Mouse (Mus musculus): ENCODE data around the gene Gucd1. TPM values are rescaled to one million over a fixed set of nuclear protein-coding genes. Genes with fewer than 3 reads are reported as not detected.
"Not testable (repeated sequence)": the region's sequence is repeated elsewhere in the genome, so short reads cannot be mapped to it uniquely, and the experiment has no call there.

Gucd1 gene
- polyA plus RNA-seq, 1 experiment from 2014 or later: 23.9 TPM

- ATAC-seq (ENCODE audit: low FRiP score) (no peak), DNase-seq (ENCODE audit: low spot score) (no peak)
These were observed 4.3 kb downstream of the Gucd1 start for GRCm38 (mm10) chr10:75513306-75514067.

GRCm38 (mm10) chr10:75512796-75513195 lies 5.0 kb downstream of the Gucd1 start:
- no peaks in the 10 kb centered on the region for H3K9me3 ChIP-seq (ENCODE audit: control insufficient read depth, low read length)
- H3K4me3 ChIP-seq (replicated peaks; ENCODE audit: low read length): no peak overlapping the region
- ATAC-seq (ENCODE audit: low FRiP score) (no peak), DNase-seq (ENCODE audit: low spot score) (no peak)
- peaks cover 43% of the 10 kb centered on the region for H3K36me3 ChIP-seq (replicated peaks; ENCODE audit: control insufficient read depth, insufficient read depth)
- peaks cover 11% of the 10 kb centered on the region for H3K4me1 ChIP-seq (replicated peaks; ENCODE audit: control insufficient read depth, insufficient read depth, low read length)
- H3K27ac ChIP-seq: no peak overlapping the region
- H3K9ac ChIP-seq: no peak overlapping the region
- H3K27me3 ChIP-seq (ENCODE audit: control insufficient read depth, insufficient read depth, low read length): no peaks in the 10 kb centered on the region
- WGBS: 90% methylated on average over 7 of the region's 7 CpGs
- H3K4me2 ChIP-seq (replicated peaks): no peak overlapping the region

More at GRCm38 (mm10) chr10:75513306-75514067, 4.3 kb downstream of the Gucd1 start:
- Histone ChIP-seq H3K27ac (no peak overlapping the region), H3K4me1 (replicated peaks; ENCODE audit: control insufficient read depth, insufficient read depth, low read length) (peaks cover 14% of the 10 kb centered on the region), H3K36me3 (replicated peaks; ENCODE audit: control insufficient read depth, insufficient read depth) (peaks cover 36% of the 10 kb centered on the region), H3K4me3 (replicated peaks; ENCODE audit: low read length) (no peak overlapping the region), H3K9me3 (ENCODE audit: control insufficient read depth, low read length) (no peaks in the 10 kb centered on the region), H3K4me2 (replicated peaks) (no peak overlapping the region), H3K9ac (no peak overlapping the region), H3K27me3 (ENCODE audit: control insufficient read depth, insufficient read depth, low read length) (no peaks in the 10 kb centered on the region)
- WGBS: 97% methylated on average over 8 of the region's 8 CpGs

GRCm38 (mm10) chr10:75511897-75512296 lies 5.9 kb downstream of the Gucd1 start:
- DNase-seq (ENCODE audit: low spot score): no peak
- WGBS: 97% methylated on average over 7 of the region's 7 CpGs
- peaks cover 52% of the 10 kb centered on the region for H3K36me3 ChIP-seq (replicated peaks; ENCODE audit: control insufficient read depth, insufficient read depth)
- no peaks in the 10 kb centered on the region for H3K9me3 ChIP-seq (ENCODE audit: control insufficient read depth, low read length)
- no peak overlapping the region for H3K27ac ChIP-seq
- no peak overlapping the region for H3K9ac ChIP-seq
- H3K4me1 ChIP-seq (replicated peaks; ENCODE audit: control insufficient read depth, insufficient read depth, low read length): peaks cover 11% of the 10 kb centered on the region
- H3K4me3 ChIP-seq (replicated peaks; ENCODE audit: low read length): no peak overlapping the region
- no peak for ATAC-seq (ENCODE audit: low FRiP score)
- no peaks in the 10 kb centered on the region for H3K27me3 ChIP-seq (ENCODE audit: control insufficient read depth, insufficient read depth, low read length)
- no peak overlapping the region for H3K4me2 ChIP-seq (replicated peaks)

- Histone ChIP-seq H3K4me1 (replicated peaks; ENCODE audit: control insufficient read depth, insufficient read depth, low read length) (peaks cover 5% of the 10 kb centered on the region), H3K9ac (no peak overlapping the region), H3K4me3 (replicated peaks; ENCODE audit: low read length) (no peak overlapping the region), H3K4me2 (replicated peaks) (no peak overlapping the region), H3K9me3 (ENCODE audit: control insufficient read depth, low read length) (no peaks in the 10 kb centered on the region), H3K36me3 (replicated peaks; ENCODE audit: control insufficient read depth, insufficient read depth) (peaks cover 58% of the 10 kb centered on the region), H3K27ac (no peak overlapping the region), H3K27me3 (ENCODE audit: control insufficient read depth, insufficient read depth, low read length) (no peaks in the 10 kb centered on the region)
- WGBS: 92% methylated on average over 9 of the region's 9 CpGs
- ATAC-seq (ENCODE audit: low FRiP score): no peak
- DNase-seq (ENCODE audit: low spot score): no peak
These were observed 6.7 kb downstream of the Gucd1 start for GRCm38 (mm10) chr10:75511060-75511459.

GRCm38 (mm10) chr10:75510446-75510845 lies 7.3 kb downstream of the Gucd1 start:
- DNase-seq (ENCODE audit: low spot score) (no peak), ATAC-seq (ENCODE audit: low FRiP score) (no peak)
- WGBS: 95% methylated on average over 7 of the region's 7 CpGs
- Histone ChIP-seq H3K4me1 (replicated peaks; ENCODE audit: control insufficient read depth, insufficient read depth, low read length) (no peaks in the 10 kb centered on the region), H3K4me2 (replicated peaks) (no peak overlapping the region), H3K9me3 (ENCODE audit: control insufficient read depth, low read length) (no peaks in the 10 kb centered on the region), H3K36me3 (replicated peaks; ENCODE audit: control insufficient read depth, insufficient read depth) (peaks cover 58% of the 10 kb centered on the region), H3K27me3 (ENCODE audit: control insufficient read depth, insufficient read depth, low read length) (no peaks in the 10 kb centered on the region), H3K27ac (no peak overlapping the region), H3K9ac (no peak overlapping the region), H3K4me3 (replicated peaks; ENCODE audit: low read length) (no peak overlapping the region)

GRCm38 (mm10) chr10:75505928-75506327 lies 11.8 kb downstream of the Gucd1 start:
- not testable (repeated sequence) for H3K27ac ChIP-seq; ATAC-seq (ENCODE audit: low FRiP score); H3K4me3 ChIP-seq (replicated peaks; ENCODE audit: low read length); H3K4me1 ChIP-seq (replicated peaks; ENCODE audit: control insufficient read depth, insufficient read depth, low read length); H3K4me2 ChIP-seq (replicated peaks); H3K9me3 ChIP-seq (ENCODE audit: control insufficient read depth, low read length); DNase-seq (ENCODE audit: low spot score); H3K9ac ChIP-seq; H3K27me3 ChIP-seq (ENCODE audit: control insufficient read depth, insufficient read depth, low read length)
- peaks cover 46% of the 10 kb centered on the region for H3K36me3 ChIP-seq (replicated peaks; ENCODE audit: control insufficient read depth, insufficient read depth)
- 93% methylated on average over 3 of the region's 3 CpGs for WGBS

GRCm38 (mm10) chr10:75505130-75505495 lies 12.7 kb downstream of the Gucd1 start:
- H3K27me3 ChIP-seq (ENCODE audit: control insufficient read depth, insufficient read depth, low read length): no peaks in the 10 kb centered on the region
- H3K9me3 ChIP-seq (ENCODE audit: control insufficient read depth, low read length): no peaks in the 10 kb centered on the region
- H3K4me2 ChIP-seq (replicated peaks): no peak overlapping the region
- H3K4me3 ChIP-seq (replicated peaks; ENCODE audit: low read length): no peak overlapping the region
- no peak for ATAC-seq (ENCODE audit: low FRiP score)
- peaks cover 38% of the 10 kb centered on the region for H3K36me3 ChIP-seq (replicated peaks; ENCODE audit: control insufficient read depth, insufficient read depth)
- no peak overlapping the region for H3K27ac ChIP-seq
- no peak for DNase-seq (ENCODE audit: low spot score)
- WGBS: 85% methylated on average over 3 of the region's 3 CpGs
- no peak overlapping the region for H3K9ac ChIP-seq
- no peaks in the 10 kb centered on the region for H3K4me1 ChIP-seq (replicated peaks; ENCODE audit: control insufficient read depth, insufficient read depth, low read length)

GRCm38 (mm10) chr10:75504234-75505129 lies 13.3 kb downstream of the Gucd1 start:
- no peak overlapping the region for H3K27ac ChIP-seq
- no peaks in the 10 kb centered on the region for H3K9me3 ChIP-seq (ENCODE audit: control insufficient read depth, low read length)
- ATAC-seq (ENCODE audit: low FRiP score) (no peak), DNase-seq (ENCODE audit: low spot score) (no peak)
- no peak overlapping the region for H3K4me3 ChIP-seq (replicated peaks; ENCODE audit: low read length)
- H3K27me3 ChIP-seq (ENCODE audit: control insufficient read depth, insufficient read depth, low read length): no peaks in the 10 kb centered on the region
- WGBS: 88% methylated on average over 8 of the region's 8 CpGs
- H3K9ac ChIP-seq: no peak overlapping the region
- no peak overlapping the region for H3K4me2 ChIP-seq (replicated peaks)
- no peaks in the 10 kb centered on the region for H3K4me1 ChIP-seq (replicated peaks; ENCODE audit: control insufficient read depth, insufficient read depth, low read length)
- H3K36me3 ChIP-seq (replicated peaks; ENCODE audit: control insufficient read depth, insufficient read depth): peaks cover 31% of the 10 kb centered on the region

- Histone ChIP-seq H3K4me3 (replicated peaks; ENCODE audit: low read length) (no peak overlapping the region), H3K4me2 (replicated peaks) (no peak overlapping the region), H3K27me3 (ENCODE audit: control insufficient read depth, insufficient read depth, low read length) (no peaks in the 10 kb centered on the region), H3K9ac (no peak overlapping the region), H3K9me3 (ENCODE audit: control insufficient read depth, low read length) (no peaks in the 10 kb centered on the region), H3K36me3 (replicated peaks; ENCODE audit: control insufficient read depth, insufficient read depth) (peaks cover 23% of the 10 kb centered on the region), H3K27ac (no peak overlapping the region), H3K4me1 (replicated peaks; ENCODE audit: control insufficient read depth, insufficient read depth, low read length) (no peaks in the 10 kb centered on the region)
- DNase-seq (ENCODE audit: low spot score): no peak
- WGBS: 97% methylated on average over 7 of the region's 7 CpGs
- ATAC-seq (ENCODE audit: low FRiP score): no peak
These were observed 14.1 kb downstream of the Gucd1 start for GRCm38 (mm10) chr10:75503692-75504091.

All from hindbrain, embryonic 14.5 days (tissue).